Mouse (Mus musculus): Measurements from ENCODE around the gene Clrn3. TPM values are rescaled to one million over a fixed set of nuclear protein-coding genes. Genes with fewer than 3 reads are reported as not detected.
A peak's percentile ranks its signal among the peaks of the same experiment; 100 is the strongest.

Gene Clrn3
- polyA plus RNA-seq, 1 experiment from 2014 or later: 61.7 TPM

DNA sequence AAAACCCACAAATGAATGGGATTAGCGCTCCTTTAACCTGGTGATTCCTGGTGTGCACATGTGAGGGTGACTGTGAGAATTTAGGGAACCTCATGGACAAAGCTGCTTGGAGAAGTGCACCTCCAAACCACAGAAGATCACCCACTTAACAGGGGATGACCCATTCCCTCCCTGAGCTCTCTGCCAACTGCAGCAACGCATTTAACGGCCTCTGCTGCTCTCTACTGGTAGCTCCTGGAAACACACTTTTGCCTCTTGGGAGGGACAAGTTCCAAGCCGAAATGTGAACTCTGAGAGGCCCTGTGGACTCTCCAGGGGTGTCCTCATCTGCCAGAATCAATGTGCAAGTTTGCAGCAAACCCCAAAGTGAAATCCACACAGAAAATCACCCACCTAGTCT lies 41.0 kb downstream of the Clrn3 start:
- 0 out of 2 replicates have a peak, but pooled peaks have one; percentile 21 for ATAC-seq
- Histone ChIP-seq H3K27me3 (replicated peaks; ENCODE audit: control insufficient read depth, insufficient read depth, low read length) (no peaks in the 10 kb centered on the region), H3K4me1 (replicated peaks; ENCODE audit: control insufficient read depth, insufficient read depth, low read length) (no peaks in the 10 kb centered on the region), H3K4me3 (ENCODE audit: low read depth, low read length) (no peak overlapping the region), H3K4me2 (replicated peaks; ENCODE audit: low read depth) (no peak overlapping the region), H3K9me3 (ENCODE audit: control insufficient read depth) (no peaks in the 10 kb centered on the region; the same call in 1 of the 2 replicates), H3K27ac (ENCODE audit: low read depth, low read length) (no peak overlapping the region), H3K9ac (ENCODE audit: low read depth, low read length) (no peak overlapping the region), H3K36me3 (ENCODE audit: control insufficient read depth, insufficient read depth) (no peaks in the 10 kb centered on the region)
- TF ChIP-seq CTCF (IDR thresholded peaks at IDR 0.05; ENCODE audit: low read depth): peak; percentile 90
- 25% methylated on average over 4 of the region's 4 CpGs for WGBS

DNA sequence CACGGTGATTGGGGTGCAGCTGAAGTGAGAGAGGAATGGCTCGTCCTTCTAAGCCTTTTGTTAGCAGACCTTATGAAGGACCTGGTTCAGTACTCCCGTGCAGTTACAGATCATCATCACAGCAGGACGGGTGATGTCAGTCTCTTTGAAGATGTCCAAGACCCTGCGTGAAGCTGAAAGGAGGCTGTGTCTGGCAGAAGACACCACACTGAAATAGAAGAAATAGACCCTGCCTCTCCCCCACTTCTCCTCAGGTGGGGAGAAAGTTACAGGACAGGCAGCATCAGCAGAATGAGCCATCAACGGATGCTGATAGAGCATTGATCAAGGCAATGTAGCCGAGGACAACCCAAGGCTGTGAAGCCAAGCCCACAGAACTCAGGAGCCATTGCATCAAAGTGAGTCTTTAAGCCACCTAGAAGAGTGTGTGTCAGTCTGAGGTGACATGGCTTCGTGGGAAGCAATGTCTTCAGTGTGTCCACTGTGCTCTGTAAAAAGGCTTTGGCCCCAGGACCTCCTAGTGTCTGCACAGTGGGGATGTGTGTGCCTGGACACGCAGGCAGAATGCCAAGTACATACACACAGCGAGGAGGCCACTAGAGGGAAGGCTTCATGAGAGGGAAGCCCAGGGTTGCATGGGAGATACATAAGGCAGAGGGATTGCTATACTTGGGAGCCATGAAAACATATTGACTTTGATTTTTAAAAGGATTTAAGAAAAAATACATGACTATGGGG lies 41.6 kb downstream of the Clrn3 start:
- WGBS: 69% methylated on average over 10 of the region's 10 CpGs
- Histone ChIP-seq H3K9ac (ENCODE audit: low read depth, low read length) (no peak overlapping the region), H3K9me3 (ENCODE audit: control insufficient read depth) (no peaks in the 10 kb centered on the region), H3K4me1 (replicated peaks; ENCODE audit: control insufficient read depth, insufficient read depth, low read length) (no peaks in the 10 kb centered on the region), H3K4me3 (ENCODE audit: low read depth, low read length) (no peak overlapping the region), H3K27me3 (replicated peaks; ENCODE audit: control insufficient read depth, insufficient read depth, low read length) (no peaks in the 10 kb centered on the region), H3K27ac (ENCODE audit: low read depth, low read length) (no peak overlapping the region), H3K36me3 (ENCODE audit: control insufficient read depth, insufficient read depth) (no peaks in the 10 kb centered on the region), H3K4me2 (replicated peaks; ENCODE audit: low read depth) (no peak overlapping the region)
- ATAC-seq: no peak
- no peak for TF ChIP-seq CTCF (IDR thresholded peaks at IDR 0.05; ENCODE audit: low read depth)

DNA sequence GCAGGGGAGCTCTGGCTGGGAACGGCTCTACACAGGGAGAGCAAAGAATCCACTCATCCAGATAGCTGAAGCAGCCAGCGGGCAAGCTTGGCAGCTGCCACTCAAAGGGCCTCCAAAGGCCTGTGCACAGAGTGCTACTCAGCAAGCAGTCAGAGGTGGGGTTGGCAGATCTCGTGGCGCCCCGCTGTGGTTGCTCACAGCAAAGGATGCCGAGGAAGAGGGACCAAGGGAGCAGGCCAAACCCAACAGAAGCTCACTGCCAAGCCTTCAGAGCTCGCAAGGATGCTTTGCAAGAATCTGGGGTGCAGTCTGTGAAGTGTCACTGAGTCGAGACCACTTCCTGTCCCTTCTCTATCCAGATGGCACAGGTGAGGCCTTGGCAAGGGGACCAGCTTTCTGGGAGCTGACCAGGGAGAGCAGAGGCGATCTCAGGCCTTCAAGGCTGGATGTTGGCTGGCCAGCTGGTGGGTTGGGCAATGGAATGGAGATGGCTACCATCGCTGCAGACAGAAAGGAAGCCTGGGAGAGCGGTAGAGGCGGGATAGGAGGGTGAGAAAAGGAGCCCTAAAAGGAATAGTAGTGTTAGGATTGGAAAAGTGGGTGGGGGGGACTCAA lies 42.6 kb downstream of the Clrn3 start:
- no peak overlapping the region for H3K9ac ChIP-seq (ENCODE audit: low read depth, low read length)

DNA sequence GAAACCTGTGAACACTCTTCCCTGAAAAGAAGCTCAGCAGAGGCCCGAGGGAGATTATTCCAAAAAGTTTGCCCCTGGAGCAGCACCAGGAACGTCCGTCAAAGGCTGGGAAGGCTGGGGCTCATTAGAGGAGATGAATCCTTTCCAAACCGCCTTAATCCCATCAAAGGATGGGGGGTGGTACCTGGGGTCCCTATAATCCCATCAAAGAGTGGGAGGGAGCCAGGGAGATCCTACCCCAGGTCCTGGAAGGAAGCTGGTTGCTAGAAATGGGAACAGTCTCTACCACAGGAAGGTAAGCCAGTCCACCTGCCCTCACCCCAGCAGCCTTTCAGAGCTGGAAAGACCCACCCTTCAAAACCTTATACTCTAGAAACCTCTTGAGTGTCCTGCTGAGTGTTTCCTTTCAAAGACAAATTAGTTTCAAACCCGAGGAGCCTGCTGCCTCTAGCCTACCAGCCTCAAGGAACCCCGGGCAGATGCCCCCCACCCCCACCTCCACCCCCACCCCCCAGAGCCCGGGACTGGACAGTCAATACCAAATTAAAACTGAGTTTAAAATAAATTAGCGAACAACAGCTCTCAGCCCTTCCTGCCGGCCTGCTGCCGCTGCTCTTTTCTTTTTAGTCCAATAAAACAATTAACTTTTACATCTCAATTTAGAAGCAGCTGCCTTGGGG lies 43.2 kb downstream of the Clrn3 start:
- H3K36me3 ChIP-seq (ENCODE audit: control insufficient read depth, insufficient read depth): no peaks in the 10 kb centered on the region
- no peak for TF ChIP-seq CTCF (IDR thresholded peaks at IDR 0.05; ENCODE audit: low read depth)
- H3K27me3 ChIP-seq (replicated peaks; ENCODE audit: control insufficient read depth, insufficient read depth, low read length): no peaks in the 10 kb centered on the region
- H3K4me2 ChIP-seq (replicated peaks; ENCODE audit: low read depth): no peak overlapping the region
- no peak for ATAC-seq
- H3K9ac ChIP-seq (ENCODE audit: low read depth, low read length): no peak overlapping the region
- no peaks in the 10 kb centered on the region for H3K4me1 ChIP-seq (replicated peaks; ENCODE audit: control insufficient read depth, insufficient read depth, low read length)
- 27% methylated on average over 10 of the region's 10 CpGs for WGBS
- H3K4me3 ChIP-seq (ENCODE audit: low read depth, low read length): no peak overlapping the region
- no peak overlapping the region for H3K27ac ChIP-seq (ENCODE audit: low read depth, low read length)
- no peaks in the 10 kb centered on the region for H3K9me3 ChIP-seq (ENCODE audit: control insufficient read depth)

More for the DNA sequence above, 42.6 kb downstream of the Clrn3 start:
- no peak overlapping the region for H3K4me2 ChIP-seq (replicated peaks; ENCODE audit: low read depth)
- H3K4me1 ChIP-seq (replicated peaks; ENCODE audit: control insufficient read depth, insufficient read depth, low read length): no peaks in the 10 kb centered on the region
- no peak overlapping the region for H3K27ac ChIP-seq (ENCODE audit: low read depth, low read length)
- TF ChIP-seq CTCF (IDR thresholded peaks at IDR 0.05; ENCODE audit: low read depth): peak; percentile 63
- no peaks in the 10 kb centered on the region for H3K36me3 ChIP-seq (ENCODE audit: control insufficient read depth, insufficient read depth)
- ATAC-seq: no peak; the same call in 1 of the 2 replicates
- WGBS: 45% methylated on average over 12 of the region's 12 CpGs
- no peaks in the 10 kb centered on the region for H3K27me3 ChIP-seq (replicated peaks; ENCODE audit: control insufficient read depth, insufficient read depth, low read length)
- H3K9me3 ChIP-seq (ENCODE audit: control insufficient read depth): no peaks in the 10 kb centered on the region
- H3K4me3 ChIP-seq (ENCODE audit: low read depth, low read length): no peak overlapping the region

DNA sequence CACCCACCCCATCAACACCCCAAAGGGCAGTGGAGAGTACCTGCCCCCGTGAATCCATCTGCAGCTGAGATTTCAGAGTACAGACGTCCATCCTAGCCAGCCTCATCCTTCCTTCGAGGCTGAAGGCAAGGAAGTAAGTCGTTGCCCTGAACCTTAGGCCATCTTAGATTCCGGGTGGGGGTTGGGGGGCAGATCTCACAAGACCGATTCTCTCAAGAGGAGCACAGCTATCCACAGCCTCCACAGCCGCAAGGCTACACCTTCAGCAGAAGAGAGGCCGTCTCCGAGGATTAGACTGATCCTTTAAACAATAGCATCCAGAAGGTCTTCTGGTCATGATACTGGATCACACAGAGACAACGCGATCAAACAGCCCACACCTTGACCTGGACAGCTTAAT lies 44.1 kb downstream of the Clrn3 start:
- H3K27me3 ChIP-seq (replicated peaks; ENCODE audit: control insufficient read depth, insufficient read depth, low read length): no peaks in the 10 kb centered on the region
- 61% methylated on average over 11 of the region's 11 CpGs for WGBS
- TF ChIP-seq CTCF (IDR thresholded peaks at IDR 0.05; ENCODE audit: low read depth): no peak
- no peaks in the 10 kb centered on the region for H3K4me1 ChIP-seq (replicated peaks; ENCODE audit: control insufficient read depth, insufficient read depth, low read length)
- no peak overlapping the region for H3K9ac ChIP-seq (ENCODE audit: low read depth, low read length)
- H3K27ac ChIP-seq (ENCODE audit: low read depth, low read length): no peak overlapping the region
- no peaks in the 10 kb centered on the region for H3K36me3 ChIP-seq (ENCODE audit: control insufficient read depth, insufficient read depth)
- H3K9me3 ChIP-seq (ENCODE audit: control insufficient read depth): no peaks in the 10 kb centered on the region
- H3K4me3 ChIP-seq (ENCODE audit: low read depth, low read length): no peak overlapping the region
- ATAC-seq: no peak
- H3K4me2 ChIP-seq (replicated peaks; ENCODE audit: low read depth): no peak overlapping the region

DNA sequence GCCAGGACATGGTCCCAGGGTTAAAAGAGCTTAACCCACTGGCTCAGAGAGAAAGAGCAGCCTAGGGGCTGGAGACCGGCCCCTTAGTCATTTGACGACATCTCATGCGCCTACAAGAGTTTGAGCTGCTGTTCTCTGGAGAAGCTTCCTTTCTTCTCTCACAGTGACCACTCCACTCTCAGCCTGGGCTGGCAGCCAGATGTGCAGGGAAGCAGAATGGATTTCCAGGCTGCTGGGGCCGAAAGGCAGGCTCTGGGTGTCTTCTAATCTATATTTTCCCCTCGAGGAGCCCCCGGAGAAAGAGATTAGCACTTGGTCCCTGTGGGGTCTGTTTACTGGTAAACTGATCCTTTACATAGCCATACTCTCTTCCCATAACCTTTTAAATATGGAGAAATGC lies 44.7 kb downstream of the Clrn3 start:
- Histone ChIP-seq H3K36me3 (ENCODE audit: control insufficient read depth, insufficient read depth) (no peaks in the 10 kb centered on the region), H3K4me2 (replicated peaks; ENCODE audit: low read depth) (no peak overlapping the region), H3K27me3 (replicated peaks; ENCODE audit: control insufficient read depth, insufficient read depth, low read length) (no peaks in the 10 kb centered on the region), H3K4me1 (replicated peaks; ENCODE audit: control insufficient read depth, insufficient read depth, low read length) (no peaks in the 10 kb centered on the region), H3K9me3 (ENCODE audit: control insufficient read depth) (no peaks in the 10 kb centered on the region), H3K9ac (ENCODE audit: low read depth, low read length) (no peak overlapping the region), H3K4me3 (ENCODE audit: low read depth, low read length) (no peak overlapping the region), H3K27ac (ENCODE audit: low read depth, low read length) (no peak overlapping the region)
- WGBS: 62% methylated on average over 6 of the region's 6 CpGs
- TF ChIP-seq CTCF (IDR thresholded peaks at IDR 0.05; ENCODE audit: low read depth): no peak
- ATAC-seq: no peak
